Mouse (Mus musculus) erythroblast, embryonic 14.5 days (primary cell): ENCODE data around the gene Slc2a4.

Source experiments
- GATA1 ChIP-seq: IDR thresholded peaks from 2 replicates; pipeline ENCODE4 v1.6.1; 2012; ENCODE audit warnings: low read length, inconsistent platforms, mixed read lengths
- TAL1 ChIP-seq: IDR thresholded peaks from 3 replicates; pipeline ENCODE4 v1.6.1; 2012; ENCODE audit warnings: low read length, inconsistent platforms, mixed read lengths

DNA sequence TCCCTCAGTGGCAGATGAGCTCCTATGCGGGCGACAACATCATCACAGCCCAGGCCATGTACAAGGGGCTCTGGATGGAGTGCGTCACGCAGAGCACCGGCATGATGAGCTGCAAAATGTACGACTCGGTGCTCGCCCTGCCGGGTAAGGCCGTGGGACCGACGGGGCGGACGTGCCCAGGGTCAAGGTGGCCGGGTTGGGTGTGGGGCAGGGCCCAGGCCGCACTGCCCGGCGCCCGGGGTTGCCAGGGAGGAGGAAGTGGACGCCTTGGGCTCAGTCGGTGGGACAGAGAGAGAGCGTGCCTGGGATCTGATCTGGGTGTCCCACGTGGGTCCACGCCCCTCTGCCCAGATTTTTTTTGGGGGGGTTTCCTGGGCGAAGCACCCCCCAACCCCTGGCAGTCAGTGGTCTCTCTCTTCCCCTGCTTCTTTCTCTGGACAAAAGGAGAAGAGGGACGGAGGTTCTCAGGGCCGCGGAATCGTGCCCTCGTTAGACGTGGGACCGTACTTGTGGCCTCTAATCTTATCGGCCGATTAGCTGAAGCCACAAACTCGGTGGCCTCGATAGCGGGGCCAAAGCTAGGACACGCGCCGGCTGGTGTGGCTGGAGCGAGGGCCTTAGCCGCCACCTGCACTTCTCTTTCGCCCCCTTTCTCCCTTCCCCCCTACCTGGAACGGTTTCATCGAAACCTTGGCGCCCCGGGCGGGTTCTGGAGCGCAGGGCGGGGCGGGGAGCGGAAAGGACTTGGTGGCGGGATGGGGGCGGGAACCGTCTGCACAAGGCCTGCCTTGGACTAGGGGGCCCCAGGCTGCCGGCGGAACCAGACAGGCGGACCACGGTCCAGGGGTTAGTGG is 18.2 kb upstream of the Slc2a4 start:
- no peak for TF ChIP-seq GATA1
- TF ChIP-seq TAL1: no peak
